Comparison of ENCODE assay signal across 25 mouse cellular contexts in genomic region chr1:137698876-137699275, GRCm38 (mm10).
"Had no signal": no experiment of that assay in that cellular context is flagged by ENCODE, and none has a peak within 500 bp of the region (broad histone marks: within the 10 kb centered on the region; RNA-seq: fewer than 3 reads in every experiment).

No protein-coding gene starts in this region.

- H3K27me3 ChIP-seq: heart, embryonic 13.5 days; heart, embryonic 15.5 days; hindbrain, embryonic 13.5 days; hindbrain, embryonic 15.5 days; kidney, embryonic 15.5 days; limb, embryonic 12.5 days; liver, embryonic 13.5 days had no signal

- H3K36me3 ChIP-seq: heart, embryonic 13.5 days; heart, embryonic 15.5 days; hindbrain, embryonic 13.5 days; hindbrain, embryonic 15.5 days; kidney, embryonic 15.5 days; limb, embryonic 10.5 days; limb, embryonic 12.5 days; liver, embryonic 13.5 days had no signal

- H3K4me1 ChIP-seq: heart, embryonic 13.5 days; limb, embryonic 10.5 days; limb, embryonic 12.5 days; liver, embryonic 13.5 days had no signal

- ATAC-seq: hindbrain, postnatal 0 days; intestine, embryonic 16.5 days had no signal

- H3K9me3 ChIP-seq: heart, embryonic 13.5 days; heart, embryonic 15.5 days; hindbrain, embryonic 13.5 days; hindbrain, embryonic 15.5 days; kidney, embryonic 15.5 days; limb, embryonic 10.5 days; limb, embryonic 12.5 days; liver, embryonic 13.5 days had no signal

- H3K27ac ChIP-seq: heart, adult 2 months; heart, embryonic 13.5 days; heart, embryonic 15.5 days; hindbrain, embryonic 13.5 days; hindbrain, embryonic 15.5 days; hindbrain, postnatal 0 days; kidney, embryonic 15.5 days; kidney, postnatal 0 days; left cerebral cortex, adult 2 months; limb, embryonic 10.5 days; limb, embryonic 12.5 days; liver, embryonic 13.5 days had no signal

- DNase-seq: gastrocnemius, postnatal 14 days; gastrocnemius, postnatal 36 days; heart, adult 11 months; heart, adult 2 months; heart, postnatal 14 days; heart, postnatal 36 days; kidney, adult 11 months; kidney, adult 2 months; kidney, adult 9 months; kidney, postnatal 14 days; kidney, postnatal 36 days; layer of hippocampus, adult 9-11 months; liver; liver, embryonic 13.5 days had no signal

- H3K4me3 ChIP-seq: heart, adult 2 months; heart, embryonic 13.5 days; heart, embryonic 15.5 days; hindbrain, embryonic 13.5 days; hindbrain, embryonic 15.5 days; kidney, embryonic 15.5 days; left cerebral cortex, adult 2 months; limb, embryonic 10.5 days; limb, embryonic 12.5 days; liver, embryonic 13.5 days had no signal
